Mouse (Mus musculus): ENCODE measurements around the gene Gm20715. TPM values are rescaled to one million over a fixed set of nuclear protein-coding genes. Genes with fewer than 3 reads are reported as not detected.
A peak's percentile ranks its signal among the peaks of the same experiment; 100 is the strongest.
"Not testable (repeated sequence)": the region's sequence is repeated elsewhere in the genome, so short reads cannot be mapped to it uniquely, and the experiment has no call there.

Gene Gm20715
- total RNA-seq, 2 experiments from 2014 or later = 0.18 to 0.19 TPM

GRCm38 (mm10) chr7:6430342-6430741, 20.3 kb downstream of the Gm20715 start:
- H3K4me3 ChIP-seq = no peak overlapping the region
- peak; percentile 55 for TF ChIP-seq CTCF (IDR thresholded peaks at IDR 0.05)
- no peak for DNase-seq (ENCODE audit: extremely low spot score in 1 of 2, low spot score in 2 of 2)
- intact Hi-C loops (cut with DNase I) = loop anchor here (5.0 kb wide), 3 partner anchors 157 to 852 kb away; no protein-coding TSS in a partner anchor
- H3K27ac ChIP-seq = no peak overlapping the region

- TF ChIP-seq CTCF (IDR thresholded peaks at IDR 0.05) = no peak
- H3K4me3 ChIP-seq = no peak within 1 kb of the TSS
- intact Hi-C loops (cut with DNase I) = no loop called here
These were observed 28.3 kb downstream of the Gm20715 start, which contains the start of gene Olfr1344 for GRCm38 (mm10) chr7:6438388-6438787. TSS of gene Olfr1344 (plus strand) at chr7:6438688.

GRCm38 (mm10) chr7:6441173-6441572, 31.1 kb downstream of the Gm20715 start:
- no peak for DNase-seq (ENCODE audit: extremely low spot score in 1 of 2, low spot score in 2 of 2)
- Histone ChIP-seq H3K27ac (no peak overlapping the region), H3K4me3 (no peak overlapping the region)
- intact Hi-C loops (cut with DNase I) = no loop called here
- no peak for TF ChIP-seq CTCF (IDR thresholded peaks at IDR 0.05)

More at GRCm38 (mm10) chr7:6438388-6438787, 28.3 kb downstream of the Gm20715 start, which contains the start of gene Olfr1344:
- no peak for DNase-seq (ENCODE audit: extremely low spot score in 1 of 2, low spot score in 2 of 2)
- no peak within 1 kb of the TSS for H3K27ac ChIP-seq

- intact Hi-C loops (cut with DNase I) = no loop called here
- no peak for TF ChIP-seq CTCF (IDR thresholded peaks at IDR 0.05)
- Histone ChIP-seq H3K4me3 (no peak overlapping the region), H3K27ac (no peak overlapping the region)
- DNase-seq (ENCODE audit: extremely low spot score in 1 of 2, low spot score in 2 of 2) = no peak
These were observed 37.7 kb downstream of the Gm20715 start for GRCm38 (mm10) chr7:6447771-6448170.

GRCm38 (mm10) chr7:6455868-6456267, 45.8 kb downstream of the Gm20715 start, which contains the start of gene Olfr1336:
TSS of gene Olfr1336 (plus strand) at chr7:6456168.
- no peak within 1 kb of the TSS for H3K4me3 ChIP-seq
- DNase-seq (ENCODE audit: extremely low spot score in 1 of 2, low spot score in 2 of 2) = no peak
- TF ChIP-seq CTCF (IDR thresholded peaks at IDR 0.05) = no peak
- H3K27ac ChIP-seq = no peak within 1 kb of the TSS
- intact Hi-C loops (cut with DNase I) = no loop called here

- DNase-seq (ENCODE audit: extremely low spot score in 1 of 2, low spot score in 2 of 2) = no peak
- H3K4me3 ChIP-seq = no peak overlapping the region
- intact Hi-C loops (cut with DNase I) = no loop called here
- no peak for TF ChIP-seq CTCF (IDR thresholded peaks at IDR 0.05)
- H3K27ac ChIP-seq = no peak overlapping the region
These were observed 46.3 kb downstream of the Gm20715 start for GRCm38 (mm10) chr7:6456399-6456798.

- Histone ChIP-seq H3K27ac (no peak within 1 kb of the TSS), H3K4me3 (no peak within 1 kb of the TSS)
- no peak for DNase-seq (ENCODE audit: extremely low spot score in 1 of 2, low spot score in 2 of 2)
- no peak for TF ChIP-seq CTCF (IDR thresholded peaks at IDR 0.05)
- intact Hi-C loops (cut with DNase I) = no loop called here
These were observed 56.9 kb downstream of the Gm20715 start, which contains the start of gene Olfr1346 for GRCm38 (mm10) chr7:6466951-6467350. TSS of gene Olfr1346 (plus strand) at chr7:6467101.

GRCm38 (mm10) chr7:6477633-6478032, 67.6 kb downstream of the Gm20715 start:
- H3K27ac ChIP-seq; intact Hi-C loops (cut with DNase I); DNase-seq (ENCODE audit: extremely low spot score in 1 of 2, low spot score in 2 of 2); H3K4me3 ChIP-seq: not testable (repeated sequence)

GRCm38 (mm10) chr7:6486841-6487240, 76.8 kb downstream of the Gm20715 start, which contains the start of gene Olfr5:
TSS of gene Olfr5 (minus strand) at chr7:6486941.
- intact Hi-C loops (cut with DNase I) = no loop called here
- Histone ChIP-seq H3K4me3 (no peak within 1 kb of the TSS), H3K27ac (no peak within 1 kb of the TSS)
- no peak for TF ChIP-seq CTCF (IDR thresholded peaks at IDR 0.05)
- DNase-seq (ENCODE audit: extremely low spot score in 1 of 2, low spot score in 2 of 2) = no peak

Other genes with a start within 250 kb of the Gm20715 start
- gene Zfp444, start 238.1 kb upstream of the Gm20715 start, total RNA-seq (2021) = 10 to 100 TPM; 62.0 to 66.7 TPM
- not detected for gene Galp, start 213.2 kb upstream of the Gm20715 start, total RNA-seq (2021)
- gene Zscan5b, start 188.0 kb upstream of the Gm20715 start, total RNA-seq (2021) = not detected
- not detected for gene Epp13, start 157.6 kb upstream of the Gm20715 start, total RNA-seq (2021)
- 10 to 100 TPM; 12.8 to 14.1 TPM for gene Zfp667, start 123.7 kb upstream of the Gm20715 start, total RNA-seq (2021)
- 10 to 100 TPM; 11.6 to 13.8 TPM for gene Zfp583, start 79.0 kb upstream of the Gm20715 start, total RNA-seq (2021)
- gene Gm3854, start 66.5 kb upstream of the Gm20715 start, total RNA-seq (2021) = 1 to 10 TPM; 6.0 to 6.8 TPM
- gene Zfp78, start 47.0 kb upstream of the Gm20715 start, total RNA-seq (2021) = 1 to 10 TPM; 4.5 to 4.7 TPM
- gene Zfp28, start 27.0 kb upstream of the Gm20715 start, total RNA-seq (2021) = 1 to 10 TPM; 5.2 to 7.4 TPM
- 10 to 100 TPM; 15.4 to 17.0 TPM for gene Smim17, start 11.6 kb upstream of the Gm20715 start, total RNA-seq (2021)
- gene Olfr1344, start 28.4 kb downstream of the Gm20715 start, total RNA-seq (2021) = 1 to 10 TPM in 1 of 2 experiments, under 1 TPM in 1; 0.82 to 1.5 TPM
- gene Olfr1336, start 45.9 kb downstream of the Gm20715 start, total RNA-seq (2021) = under 1 TPM in 1 of 2 experiments, not detected in 1; 0.07 TPM
- not detected for gene Olfr1346, start 56.8 kb downstream of the Gm20715 start, total RNA-seq (2021)
- gene Olfr5, start 76.7 kb downstream of the Gm20715 start, total RNA-seq (2021) = not detected
- not detected for gene Olfr1347, start 89.5 kb downstream of the Gm20715 start, total RNA-seq (2021)
- not detected for gene Olfr1348, start 98.5 kb downstream of the Gm20715 start, total RNA-seq (2021)
- not detected for gene Olfr1349, start 112.7 kb downstream of the Gm20715 start, total RNA-seq (2021)
- not detected for gene Olfr1350, start 154.6 kb downstream of the Gm20715 start, total RNA-seq (2021)